ENCODE assay signal across 8 mouse cellular contexts in the genomic region with DNA sequence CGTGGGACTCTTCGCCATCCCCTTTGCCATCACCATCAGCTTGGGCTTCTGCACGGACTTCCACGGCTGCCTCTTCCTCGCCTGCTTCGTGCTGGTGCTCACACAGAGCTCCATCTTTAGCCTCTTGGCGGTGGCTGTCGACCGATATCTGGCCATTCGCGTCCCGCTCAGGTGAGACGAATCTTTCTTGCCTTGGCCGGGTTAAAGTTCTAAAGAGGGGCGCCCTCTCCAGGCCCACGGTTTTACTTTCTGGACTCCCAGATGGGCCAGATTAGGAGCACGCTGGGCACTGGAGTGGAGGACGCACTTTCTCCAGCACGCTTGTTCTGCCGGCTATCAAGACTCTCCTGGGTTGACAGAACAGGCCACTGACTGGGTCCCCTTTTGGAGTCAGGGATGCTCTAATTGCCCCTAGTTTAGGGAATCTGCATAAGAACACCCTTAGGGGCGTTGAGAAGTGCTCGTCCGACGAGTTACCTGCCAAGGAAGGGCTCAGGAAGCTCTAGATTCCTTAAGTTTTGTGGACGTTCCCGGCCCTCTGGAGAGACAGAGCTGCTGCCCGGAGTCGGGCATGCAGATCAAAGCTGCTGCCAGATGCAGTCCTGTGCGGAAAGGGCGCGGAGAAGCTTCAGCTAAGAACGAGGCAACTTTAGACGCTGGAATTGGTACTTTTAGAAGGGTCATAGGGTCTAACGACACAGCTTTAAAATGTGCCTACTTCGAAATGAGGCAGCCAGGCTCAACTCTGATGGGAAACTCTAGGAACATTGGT. TPM values are rescaled to one million over a fixed set of nuclear protein-coding genes. Genes with fewer than 3 reads are reported as not detected.
A peak's percentile ranks its signal among the peaks of the same experiment; 100 is the strongest.
DNase-seq lines count a peak whose midpoint lies in the region; ATAC-seq and TF ChIP-seq lines count a peak whose summit lies in the region.

No protein-coding gene starts in this region.

- H3K9me3 ChIP-seq in hindbrain, embryonic 11.5 days (ENCODE audit: control insufficient read depth, low read length): no peaks in the 10 kb centered on the region
- no peaks in the 10 kb centered on the region for H3K9me3 ChIP-seq in limb, embryonic 15.5 days
- no peaks in the 10 kb centered on the region for H3K9me3 ChIP-seq in midbrain, embryonic 14.5 days (ENCODE audit: control insufficient read depth, low read length)

- H3K4me1 ChIP-seq in hindbrain, embryonic 11.5 days (replicated peaks; ENCODE audit: control insufficient read depth, insufficient read depth, low read length): peaks cover 8% of the 10 kb centered on the region; the same call in 1 of the 2 replicates
- peaks cover 45% of the 10 kb centered on the region for H3K4me1 ChIP-seq in limb, embryonic 15.5 days
- 0 out of 2 replicates have a peak, but pooled peaks cover 10% of the 10 kb centered on the region for H3K4me1 ChIP-seq in midbrain, embryonic 14.5 days (ENCODE audit: control insufficient read depth, insufficient read depth, low read length)

- intact Hi-C loops in gastrocnemius, adult 2 months (cut with DNase I): no loop called here
- intact Hi-C loops in gastrocnemius, postnatal 36 days (cut with DNase I): no loop called here

- WGBS in hindbrain, embryonic 11.5 days: 3% methylated on average over 35 of the region's 35 CpGs
- WGBS in limb, embryonic 15.5 days: 1% methylated on average over 35 of the region's 35 CpGs
- WGBS in midbrain, embryonic 14.5 days: 2% methylated on average over 35 of the region's 35 CpGs

- peak; percentile 42 for DNase-seq in gastrocnemius, adult 2 months
- no peak for DNase-seq in gastrocnemius, postnatal 36 days
- peak; percentile 82 for DNase-seq in NIH3T3 (ENCODE audit: low read depth)
- DNase-seq in embryo, embryonic 9.5 days (ENCODE audit: extremely low spot score): peak; percentile 65
- no peak for DNase-seq in hindbrain, embryonic 11.5 days (ENCODE audit: low spot score)
- peak; percentile 28 for DNase-seq in midbrain, embryonic 14.5 days
- no peak for DNase-seq in thymus, postnatal 25 days

- H3K27me3 ChIP-seq in hindbrain, embryonic 11.5 days (ENCODE audit: control insufficient read depth, insufficient read depth, low read length): peaks cover 22% of the 10 kb centered on the region
- 0 out of 2 replicates have a peak, but pooled peaks cover 11% of the 10 kb centered on the region for H3K27me3 ChIP-seq in limb, embryonic 15.5 days
- H3K27me3 ChIP-seq in midbrain, embryonic 14.5 days (ENCODE audit: control insufficient read depth, insufficient read depth, low read length): peaks cover 29% of the 10 kb centered on the region

- H3K27ac ChIP-seq in gastrocnemius, adult 2 months: peak overlapping the region; percentile 76
- no peak overlapping the region for H3K27ac ChIP-seq in hindbrain, embryonic 11.5 days (ENCODE audit: low read depth, low read length)
- peak overlapping the region; percentile 54; the same call in 1 of the 2 replicates for H3K27ac ChIP-seq in limb, embryonic 15.5 days
- no peak overlapping the region for H3K27ac ChIP-seq in midbrain, embryonic 14.5 days (replicated peaks; ENCODE audit: low read depth, low read length)

- peak overlapping the region; percentile 86 for H3K4me3 ChIP-seq in gastrocnemius, adult 2 months
- H3K4me3 ChIP-seq in hindbrain, embryonic 11.5 days (ENCODE audit: low read depth, low read length): peak overlapping the region; percentile 60
- peak overlapping the region; percentile 67 for H3K4me3 ChIP-seq in limb, embryonic 15.5 days
- H3K4me3 ChIP-seq in midbrain, embryonic 14.5 days (replicated peaks; ENCODE audit: low read depth, low read length): peak overlapping the region; percentile 62

- TF ChIP-seq CTCF in gastrocnemius, adult 2 months (IDR thresholded peaks at IDR 0.05): peak; percentile 40

- H3K36me3 ChIP-seq in hindbrain, embryonic 11.5 days (ENCODE audit: control insufficient read depth, insufficient read depth, low read length): no peaks in the 10 kb centered on the region
- no peaks in the 10 kb centered on the region for H3K36me3 ChIP-seq in limb, embryonic 15.5 days
- no peaks in the 10 kb centered on the region for H3K36me3 ChIP-seq in midbrain, embryonic 14.5 days (ENCODE audit: control insufficient read depth, insufficient read depth, low read length)

- H3K9ac ChIP-seq in hindbrain, embryonic 11.5 days (ENCODE audit: low read depth, low read length): peak overlapping the region; percentile 44; the same call in 1 of the 2 replicates
- H3K9ac ChIP-seq in limb, embryonic 15.5 days: peak overlapping the region; percentile 60
- H3K9ac ChIP-seq in midbrain, embryonic 14.5 days (replicated peaks; ENCODE audit: low read length): peak overlapping the region; percentile 44

- peak overlapping the region; percentile 100 for H3K4me2 ChIP-seq in hindbrain, embryonic 11.5 days (replicated peaks; ENCODE audit: low read depth, low read length)
- peak overlapping the region; percentile 99 for H3K4me2 ChIP-seq in limb, embryonic 15.5 days
- H3K4me2 ChIP-seq in midbrain, embryonic 14.5 days (ENCODE audit: low read length): peak overlapping the region; percentile 99

- peak; percentile 8; the same call in 1 of the 2 replicates for ATAC-seq in hindbrain, embryonic 11.5 days (ENCODE audit: low FRiP score)
- ATAC-seq in limb, embryonic 15.5 days (ENCODE audit: insufficient number of reproducible peaks, low FRiP score, low TSS enrichment, low read depth): no peak
- ATAC-seq in midbrain, embryonic 14.5 days (ENCODE audit: low FRiP score, low TSS enrichment): no peak

RNA-seq across cellular contexts. Expression of gene Adora2b, which starts 0.7 kb away (rescaled TPM):
- under 1 TPM; 0.26 to 0.95 TPM for total RNA-seq in gastrocnemius, adult 2 months (2021)
- total RNA-seq in gastrocnemius, postnatal 36 days (2021): under 1 TPM; 0.41 to 0.44 TPM
- polyA plus RNA-seq in hindbrain, embryonic 11.5 days (2014; fragmentation: Nextera tagmentation; extraction: Ambion mirVana): 4.5 and 5.7 TPM in 2 replicates
- 13.9 and 14.4 TPM in 2 replicates for polyA plus RNA-seq in limb, embryonic 15.5 days (2015; fragmentation: Nextera tagmentation; extraction: Ambion mirVana)
- 2.7 and 3.1 TPM in 2 replicates for polyA plus RNA-seq in midbrain, embryonic 14.5 days (2014; fragmentation: Nextera tagmentation; extraction: Ambion mirVana)

RNA-seq across cellular contexts. Expression of gene Zswim7, which starts 31.7 kb away (rescaled TPM):
- total RNA-seq in gastrocnemius, adult 2 months (2021): 10 to 100 TPM; 33.5 to 40.6 TPM
- total RNA-seq in gastrocnemius, postnatal 36 days (2021): 10 to 100 TPM; 30.6 to 32.8 TPM
- 19.2 and 19.9 TPM in 2 replicates for polyA plus RNA-seq in hindbrain, embryonic 11.5 days (2014; fragmentation: Nextera tagmentation; extraction: Ambion mirVana)
- polyA plus RNA-seq in limb, embryonic 15.5 days (2015; fragmentation: Nextera tagmentation; extraction: Ambion mirVana): 16.3 and 16.5 TPM in 2 replicates
- polyA plus RNA-seq in midbrain, embryonic 14.5 days (2014; fragmentation: Nextera tagmentation; extraction: Ambion mirVana): 11.3 and 13.0 TPM in 2 replicates

RNA-seq across cellular contexts. Expression of gene Ttc19, which starts 31.8 kb away (rescaled TPM):
- 10 to 100 TPM; 37.4 to 50.1 TPM for total RNA-seq in gastrocnemius, adult 2 months (2021)
- 10 to 100 TPM; 34.0 to 38.1 TPM for total RNA-seq in gastrocnemius, postnatal 36 days (2021)
- 16.7 and 21.0 TPM in 2 replicates for polyA plus RNA-seq in hindbrain, embryonic 11.5 days (2014; fragmentation: Nextera tagmentation; extraction: Ambion mirVana)
- polyA plus RNA-seq in limb, embryonic 15.5 days (2015; fragmentation: Nextera tagmentation; extraction: Ambion mirVana): 17.0 and 19.1 TPM in 2 replicates
- 31.7 and 36.2 TPM in 2 replicates for polyA plus RNA-seq in midbrain, embryonic 14.5 days (2014; fragmentation: Nextera tagmentation; extraction: Ambion mirVana)

Comparison
In these comparisons a context has a peak if more than half of its experiments do, and no peak if none do; other contexts are left out.
1. DNase-seq: peak in gastrocnemius, adult 2 months (single experiment), NIH3T3 (single experiment), embryo, embryonic 9.5 days (single experiment) and midbrain, embryonic 14.5 days (single experiment); none in gastrocnemius, postnatal 36 days (0 of 2), hindbrain, embryonic 11.5 days (single experiment) and thymus, postnatal 25 days (single experiment).
2. H3K27ac ChIP-seq: peak in gastrocnemius, adult 2 months (single experiment) and limb, embryonic 15.5 days (single experiment); none in hindbrain, embryonic 11.5 days (single experiment) and midbrain, embryonic 14.5 days (single experiment).
3. Peak in every context shown above with its lines, with median percentiles within 50 percentile points of each other: H3K4me3 ChIP-seq, H3K4me2 ChIP-seq and H3K9ac ChIP-seq.